Mouse (Mus musculus): ENCODE results near the gene Rps6ka2.

- TF ChIP-seq POLR2A (IDR thresholded peaks at IDR 0.05; ENCODE audit: low read depth, low read length) (no peak), CTCF (IDR thresholded peaks at IDR 0.05; ENCODE audit: extremely low read depth, insufficient read length, insufficient replicate concordance, low read depth, low read length) (no peak)
These were observed 92.1 kb downstream of the Rps6ka2 start for GRCm38 (mm10) chr17:7262056-7262455.

Measured in small intestine, adult 2 months (tissue).